Mouse (Mus musculus) myocyte (in vitro differentiated cells): ENCODE results near the gene Flot2. TPM values are rescaled to one million over a fixed set of nuclear protein-coding genes. Genes with fewer than 3 reads are reported as not detected.
A peak's percentile ranks its signal among the peaks of the same experiment; 100 is the strongest.

Experiments used
- H3K27me3 ChIP-seq: one replicate; pipeline ENCODE4 v1.6.1; 2011; ENCODE audit not compliant: control insufficient read depth, insufficient read depth, insufficient read length
- H3K36me3 ChIP-seq: one replicate; pipeline ENCODE4 v1.6.1; 2011; ENCODE audit not compliant: control insufficient read depth, insufficient read depth
- H3K4me2 ChIP-seq: one replicate; pipeline ENCODE4 v1.6.1; 2011; ENCODE audit warnings: low read depth, control low read depth
- H3K4me3 ChIP-seq: one replicate; pipeline ENCODE4 v1.5.1; 2011; ENCODE audit warnings: mild to moderate bottlenecking, control low read depth, moderate library complexity
- H3K79me2 ChIP-seq: one replicate; pipeline ENCODE4 v1.6.1; 2011; ENCODE audit not compliant: control insufficient read depth, insufficient read depth
- H3ac ChIP-seq: one replicate; pipeline ENCODE4 v1.6.1; 2011; ENCODE audit not compliant: control insufficient read depth, insufficient read length
- CEBPB ChIP-seq: IDR thresholded peaks from 2 replicates; pipeline ENCODE4 v1.6.1; 2011; ENCODE audit warnings: mild to moderate bottlenecking, moderate library complexity; ENCODE audit not compliant: poor library complexity, insufficient read depth, severe bottlenecking
- E2F4 ChIP-seq: IDR thresholded peaks from one replicate; pipeline ENCODE4 v1.6.1; 2011; ENCODE audit warnings: mild to moderate bottlenecking, control low read depth, moderate library complexity; ENCODE audit not compliant: insufficient read depth
- MAX ChIP-seq: IDR thresholded peaks from one replicate; pipeline ENCODE4 v1.6.1; 2011; ENCODE audit warnings: low read depth, mild to moderate bottlenecking, control low read depth
- MYOD1 ChIP-seq, 3 experiments: IDR thresholded peaks; one replicate each; pipeline ENCODE4 v1.6.1; 2011; ENCODE audit warnings: control low read depth in 2 of 3, low read depth in 2 of 3, mild to moderate bottlenecking in 2 of 3, moderate library complexity in 1 of 3; ENCODE audit not compliant: insufficient read length in 2 of 3, control insufficient read depth in 1 of 3
- MYOG ChIP-seq, 3 experiments: IDR thresholded peaks; one replicate each; pipeline ENCODE4 v1.6.1; 2011; ENCODE audit warnings: control low read depth in 2 of 3, low read depth in 2 of 3, mild to moderate bottlenecking in 2 of 3; ENCODE audit not compliant: insufficient read length in 2 of 3, control insufficient read depth in 1 of 3, insufficient read depth in 1 of 3
- POLR2A ChIP-seq: IDR thresholded peaks from one replicate; pipeline ENCODE4 v1.6.1; 2011; ENCODE audit warnings: low read depth, mild to moderate bottlenecking, control low read depth, moderate library complexity; ENCODE audit not compliant: insufficient read length
- POLR2AphosphoS2 ChIP-seq: IDR thresholded peaks from one replicate; pipeline ENCODE4 v1.6.1; 2011; ENCODE audit warnings: low read depth, control low read depth; ENCODE audit not compliant: insufficient read length
- REST ChIP-seq: IDR thresholded peaks from one replicate; pipeline ENCODE4 v1.6.1; 2011; ENCODE audit warnings: mild to moderate bottlenecking, control low read depth, moderate library complexity; ENCODE audit not compliant: insufficient read depth, insufficient read length
- SRF ChIP-seq: IDR thresholded peaks from one replicate; pipeline ENCODE4 v1.6.1; 2011; ENCODE audit warnings: low read depth; ENCODE audit not compliant: control insufficient read depth, insufficient read length
- TCF12 ChIP-seq: IDR thresholded peaks from one replicate; pipeline ENCODE4 v1.6.1; 2011; ENCODE audit warnings: mild to moderate bottlenecking, control low read depth; ENCODE audit not compliant: poor library complexity, insufficient read depth, severe bottlenecking
- TCF3 ChIP-seq: IDR thresholded peaks from one replicate; pipeline ENCODE4 v1.6.1; 2011; ENCODE audit warnings: low read depth, control low read depth; ENCODE audit not compliant: insufficient read length
- USF1 ChIP-seq: IDR thresholded peaks from one replicate; pipeline ENCODE4 v1.6.1; 2011; ENCODE audit warnings: low read depth, mild to moderate bottlenecking, control low read depth, moderate library complexity
- polyA plus RNA-seq: library from polyadenylated mRNA; unstranded; fragments of >200 nt; fragmentation: generic; extraction: Trizol; gene quantifications from one replicate; pipeline ENCODE4 v1.2.1, GENCODE M21; 2012; ENCODE audit warnings: missing spikeins

Gene Flot2
- polyA plus RNA-seq, 1 experiment: 78.8 TPM

DNA sequence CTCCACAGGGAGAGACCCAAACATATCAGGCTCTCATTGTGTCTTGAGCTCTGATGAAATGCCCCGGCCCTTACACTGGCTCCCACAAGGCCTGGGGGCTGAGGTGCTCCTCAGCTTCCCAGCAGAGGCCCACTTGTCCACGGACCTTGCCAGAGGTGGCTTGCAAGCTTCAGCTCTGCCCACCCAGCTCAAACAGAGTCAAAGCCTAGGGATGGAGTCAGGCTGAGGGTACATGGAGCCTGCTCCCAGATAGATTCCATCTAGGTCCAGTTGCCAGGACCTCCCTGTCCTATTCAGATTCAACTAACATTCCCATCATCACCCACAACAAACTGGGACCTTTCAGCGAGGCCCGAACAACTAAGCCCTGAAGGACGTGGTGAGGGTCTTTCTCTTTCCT lies 34.2 kb downstream of the Flot2 start:
- Histone ChIP-seq H3K4me3 (no peak overlapping the region), H3K4me2 (no peak overlapping the region), H3K36me3 (peaks cover 27% of the 10 kb centered on the region), H3K27me3 (no peaks in the 10 kb centered on the region), H3K79me2 (no peaks in the 10 kb centered on the region), H3ac (no peak overlapping the region)
- TF ChIP-seq MYOD1 (IDR thresholded peaks at IDR 0.05; ENCODE audit: control insufficient read depth in 1 of 3, insufficient read length in 2 of 3, low read depth in 2 of 3) (no peak), POLR2AphosphoS2 (peak; percentile 35)

DNA sequence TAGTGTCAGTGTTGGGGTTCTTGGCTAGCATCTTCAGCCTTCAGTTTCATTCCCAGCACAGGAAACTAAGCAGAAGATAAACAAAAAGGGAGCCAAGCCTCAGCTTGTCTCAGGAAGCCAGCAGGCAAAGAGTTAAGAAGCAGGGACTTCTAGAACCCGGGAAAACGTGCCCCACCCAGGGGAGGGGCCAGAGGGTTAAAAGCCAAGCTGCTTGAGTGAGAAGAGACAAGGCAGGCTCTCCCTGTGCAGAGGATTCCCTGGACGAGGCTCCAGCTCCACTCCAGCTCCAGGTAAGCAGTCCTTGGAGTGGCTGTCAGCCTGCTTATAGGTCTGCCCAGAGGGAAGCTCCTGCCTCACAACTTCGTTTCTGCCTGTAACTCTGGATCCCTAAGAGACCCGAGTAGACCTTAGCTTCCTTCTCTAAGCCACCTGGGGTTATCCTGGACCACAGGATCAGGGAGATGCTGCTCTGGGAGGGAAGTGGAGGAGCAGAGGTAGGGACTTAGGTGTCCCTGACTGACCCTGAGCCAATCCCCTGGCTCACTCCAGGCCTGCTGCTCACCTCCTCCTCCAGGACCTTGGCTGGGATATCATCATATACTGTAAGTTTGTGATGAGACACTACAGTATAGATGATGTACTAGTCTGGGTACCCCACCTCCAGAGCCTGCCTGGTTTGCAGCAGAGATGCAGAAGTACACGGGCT lies 34.8 kb downstream of the Flot2 start:
- no peaks in the 10 kb centered on the region for H3K79me2 ChIP-seq
- H3K36me3 ChIP-seq: peaks cover 27% of the 10 kb centered on the region
- no peak for TF ChIP-seq CEBPB
- no peak for TF ChIP-seq POLR2AphosphoS2
- TF ChIP-seq MAX: no peak
- no peak for TF ChIP-seq TCF12
- TF ChIP-seq MYOG (IDR thresholded peaks at IDR 0.05; ENCODE audit: control insufficient read depth in 1 of 3, insufficient read depth in 1 of 3, insufficient read length in 2 of 3, low read depth in 2 of 3): no peak
- no peak for TF ChIP-seq REST
- no peak for TF ChIP-seq SRF
- no peak for TF ChIP-seq TCF3
- TF ChIP-seq POLR2A: no peak
- no peak for TF ChIP-seq E2F4
- no peak for TF ChIP-seq MYOD1 (IDR thresholded peaks at IDR 0.05; ENCODE audit: control insufficient read depth in 1 of 3, insufficient read length in 2 of 3, low read depth in 2 of 3)
- no peak for TF ChIP-seq USF1
- H3ac ChIP-seq: no peak overlapping the region
- H3K4me3 ChIP-seq: no peak overlapping the region
- H3K4me2 ChIP-seq: no peak overlapping the region
- H3K27me3 ChIP-seq: no peaks in the 10 kb centered on the region

DNA sequence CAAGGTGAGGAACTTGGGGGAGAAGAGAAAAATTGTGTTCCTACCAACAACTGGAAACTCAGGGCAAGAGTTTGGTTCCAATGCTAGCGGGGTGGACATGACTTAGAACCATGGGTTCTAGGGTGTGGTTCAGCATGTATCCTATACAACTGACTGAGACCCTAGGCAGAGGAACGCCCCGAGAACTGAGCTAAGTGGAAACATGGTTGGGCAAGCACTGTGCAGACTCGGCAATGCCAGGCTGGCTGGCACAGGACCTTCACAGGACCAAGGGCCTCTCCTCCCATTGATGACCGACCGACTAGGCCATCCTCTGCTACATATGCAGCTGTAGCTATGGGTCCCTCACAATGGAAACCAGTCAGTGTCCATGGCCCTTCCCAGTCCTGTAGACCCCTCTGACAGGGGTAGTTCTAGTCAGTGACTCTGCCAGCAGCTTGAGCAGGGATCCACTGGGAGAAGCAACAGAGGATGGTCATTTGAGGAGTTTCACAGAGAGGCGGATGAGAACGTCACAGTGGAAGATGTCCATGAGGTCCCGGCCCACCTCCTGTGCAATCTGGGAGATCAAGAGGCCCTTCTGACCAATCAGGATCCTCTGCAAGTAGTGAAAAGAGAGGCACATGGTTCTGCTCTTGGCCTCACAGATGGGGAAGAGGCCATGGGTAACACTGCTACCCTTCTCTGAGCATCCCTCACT lies 36.0 kb downstream of the Flot2 start:
- H3K36me3 ChIP-seq: peaks cover 27% of the 10 kb centered on the region
- H3K4me2 ChIP-seq: no peak overlapping the region

DNA sequence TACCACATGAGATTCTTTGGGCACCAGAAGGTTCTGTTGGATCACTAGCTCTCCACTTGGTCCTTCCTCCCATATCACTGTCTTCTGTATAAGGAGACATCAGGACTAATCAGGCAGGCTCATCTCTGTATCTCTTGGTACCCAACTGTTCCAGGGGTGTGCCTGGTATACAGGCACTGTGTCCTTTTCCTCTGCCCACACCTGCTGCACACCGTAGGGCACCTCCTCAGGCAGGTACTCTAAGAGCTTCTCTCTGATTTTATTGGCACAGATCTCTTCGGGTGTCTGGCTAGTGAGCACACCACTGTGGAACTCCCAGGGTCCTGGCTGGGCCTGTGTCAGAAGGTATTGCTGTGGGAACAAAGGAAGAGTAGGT lies 36.5 kb downstream of the Flot2 start:
- H3K4me3 ChIP-seq: no peak overlapping the region
- H3ac ChIP-seq: no peak overlapping the region
- H3K79me2 ChIP-seq: peaks cover 4% of the 10 kb centered on the region
- no peaks in the 10 kb centered on the region for H3K27me3 ChIP-seq
- H3K4me2 ChIP-seq: no peak overlapping the region
- TF ChIP-seq MYOD1 (IDR thresholded peaks at IDR 0.05; ENCODE audit: control insufficient read depth in 1 of 3, insufficient read length in 2 of 3, low read depth in 2 of 3) (no peak), USF1 (no peak), POLR2A (no peak), TCF12 (no peak)
- H3K36me3 ChIP-seq: peaks cover 27% of the 10 kb centered on the region

More for the DNA sequence above, 36.0 kb downstream of the Flot2 start:
- Histone ChIP-seq H3K79me2 (no peaks in the 10 kb centered on the region), H3K4me3 (no peak overlapping the region), H3K27me3 (no peaks in the 10 kb centered on the region), H3ac (no peak overlapping the region)
- no peak for TF ChIP-seq MAX
- TF ChIP-seq POLR2AphosphoS2: no peak

DNA sequence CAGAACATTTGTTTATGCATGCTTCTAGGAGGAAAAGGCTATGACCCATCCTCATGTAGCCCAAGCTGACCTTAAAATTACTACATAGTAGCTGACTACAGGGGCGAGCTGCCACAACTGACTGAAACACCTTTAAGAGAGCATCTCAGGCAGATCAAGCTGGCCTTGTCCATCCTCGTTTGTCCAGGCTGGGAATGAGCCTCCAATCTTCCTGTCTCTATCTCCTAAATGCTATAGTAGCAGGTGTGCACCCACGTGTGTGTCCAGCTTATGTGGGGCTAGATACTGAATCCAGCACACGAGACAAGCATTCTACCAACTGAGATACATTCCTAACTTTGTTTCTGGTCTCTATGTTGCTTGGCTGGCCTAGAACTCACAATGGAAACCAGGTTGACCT lies 36.9 kb downstream of the Flot2 start:
- H3K27me3 ChIP-seq: no peaks in the 10 kb centered on the region
- TF ChIP-seq REST (no peak), MYOG (IDR thresholded peaks at IDR 0.05; ENCODE audit: control insufficient read depth in 1 of 3, insufficient read depth in 1 of 3, insufficient read length in 2 of 3, low read depth in 2 of 3) (no peak), TCF3 (no peak), MYOD1 (IDR thresholded peaks at IDR 0.05; ENCODE audit: control insufficient read depth in 1 of 3, insufficient read length in 2 of 3, low read depth in 2 of 3) (no peak), SRF (no peak), MAX (no peak), E2F4 (no peak), POLR2AphosphoS2 (no peak)
- peaks cover 8% of the 10 kb centered on the region for H3K79me2 ChIP-seq
- no peak overlapping the region for H3ac ChIP-seq
- peaks cover 27% of the 10 kb centered on the region for H3K36me3 ChIP-seq
- no peak overlapping the region for H3K4me3 ChIP-seq
- H3K4me2 ChIP-seq: no peak overlapping the region
